Mouse (Mus musculus) G1E (cell line): Measurements from ENCODE around the gene Gpc6.

Source experiments
- CTCF ChIP-seq: IDR thresholded peaks from 2 replicates; pipeline ENCODE4 v1.5.1; 2012; ENCODE audit warnings: low read depth, low read length, inconsistent platforms, mixed read lengths
- GATA1 ChIP-seq: IDR thresholded peaks from 2 replicates; pipeline ENCODE4 v1.6.1; 2012; ENCODE audit warnings: borderline replicate concordance, low read length, inconsistent platforms, mixed read lengths
- POLR2AphosphoS5 ChIP-seq: IDR thresholded peaks from 2 replicates; pipeline ENCODE4 v1.6.1; 2012; ENCODE audit warnings: low read depth, low read length, inconsistent platforms; ENCODE audit not compliant: insufficient replicate concordance
- TAL1 ChIP-seq: conservative IDR thresholded peaks from 2 replicates; pipeline ENCODE4 v1.6.1; 2012; ENCODE audit warnings: low read depth, low read length, inconsistent platforms, mixed read lengths

GRCm38 (mm10) chr14:117012969-117013368, 87.9 kb downstream of the Gpc6 start:
- no peak for TF ChIP-seq CTCF
- TF ChIP-seq TAL1, result no peak
- no peak for TF ChIP-seq GATA1
- no peak for TF ChIP-seq POLR2AphosphoS5
